Mouse (Mus musculus): Measurements from ENCODE around the gene Map3k6. TPM values are rescaled to one million over a fixed set of nuclear protein-coding genes. Genes with fewer than 3 reads are reported as not detected.

Gene Map3k6
- polyA plus RNA-seq, 1 experiment: 4.7 TPM

DNA sequence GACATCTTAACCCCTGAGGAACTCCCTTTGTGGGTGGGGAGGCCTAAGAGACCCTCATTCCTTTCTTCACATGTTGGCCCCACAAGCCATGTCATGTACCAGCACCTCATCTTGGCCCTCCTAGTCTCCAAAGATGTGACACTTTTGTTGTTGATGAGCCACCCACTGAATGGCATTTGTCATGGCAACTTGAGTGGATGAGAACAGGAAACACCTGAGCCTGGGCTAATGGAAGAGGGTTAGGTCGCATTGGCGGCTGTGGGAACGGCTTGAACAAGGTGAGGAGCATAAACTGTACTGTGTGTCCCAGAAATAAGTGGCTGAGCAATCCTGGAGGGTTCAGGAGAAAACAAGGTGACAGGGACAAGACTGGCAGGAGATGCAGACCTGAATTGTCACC, 28.3 kb downstream of the Map3k6 start:
- peaks cover 6% of the 10 kb centered on the region for H3K36me3 ChIP-seq (ENCODE audit: control insufficient read depth, insufficient read depth, low read length)
- H3K4me3 ChIP-seq (ENCODE audit: control insufficient read depth, low read depth, low read length): no peak overlapping the region

DNA sequence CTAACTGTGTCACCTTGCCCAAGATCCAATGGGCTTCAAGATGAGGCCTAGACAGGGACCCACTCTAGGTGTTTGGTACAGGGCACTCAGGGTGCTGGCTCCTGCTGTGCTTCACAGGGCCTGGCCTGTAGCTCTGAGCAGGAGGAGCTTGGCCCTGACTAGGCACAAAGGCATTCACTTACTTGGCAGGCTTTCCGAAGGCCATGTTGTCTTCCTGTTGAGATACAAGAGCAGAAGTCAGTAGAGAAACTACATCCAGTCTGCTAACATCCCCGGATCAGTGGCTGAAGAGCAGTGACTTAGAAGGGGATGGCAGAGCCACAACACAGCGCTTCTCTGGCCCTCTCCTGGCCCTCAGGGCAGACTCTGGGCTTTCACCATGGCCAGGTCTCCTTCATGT, 29.0 kb downstream of the Map3k6 start:
- no peaks in the 10 kb centered on the region for H3K27me3 ChIP-seq (ENCODE audit: control insufficient read depth, insufficient read depth, low read length)
- peak overlapping the region; percentile 19; the same call in 1 of the 2 replicates for H3K27ac ChIP-seq (ENCODE audit: control insufficient read depth, insufficient read depth, low read depth, low read length)
- H3K4me3 ChIP-seq (ENCODE audit: control insufficient read depth, low read depth, low read length): no peak overlapping the region
- H3K36me3 ChIP-seq (ENCODE audit: control insufficient read depth, insufficient read depth, low read length): peaks cover 6% of the 10 kb centered on the region
- no peaks in the 10 kb centered on the region; the same call in 1 of the 2 replicates for H3K4me1 ChIP-seq (ENCODE audit: control insufficient read depth, insufficient read depth, low read length)
- TF ChIP-seq CTCF (IDR thresholded peaks at IDR 0.05; ENCODE audit: control insufficient read depth, insufficient read depth, insufficient replicate concordance, low read depth, low read length) (no peak), POLR2A (IDR thresholded peaks at IDR 0.05; ENCODE audit: control insufficient read depth, low read depth, low read length) (no peak)

More for the DNA sequence above, 28.3 kb downstream of the Map3k6 start:
- H3K27me3 ChIP-seq (ENCODE audit: control insufficient read depth, insufficient read depth, low read length): no peaks in the 10 kb centered on the region
- H3K27ac ChIP-seq (ENCODE audit: control insufficient read depth, insufficient read depth, low read depth, low read length): no peak overlapping the region
- no peaks in the 10 kb centered on the region; the same call in 1 of the 2 replicates for H3K4me1 ChIP-seq (ENCODE audit: control insufficient read depth, insufficient read depth, low read length)
- TF ChIP-seq POLR2A (IDR thresholded peaks at IDR 0.05; ENCODE audit: control insufficient read depth, low read depth, low read length): no peak
- TF ChIP-seq CTCF (IDR thresholded peaks at IDR 0.05; ENCODE audit: control insufficient read depth, insufficient read depth, insufficient replicate concordance, low read depth, low read length): no peak

DNA sequence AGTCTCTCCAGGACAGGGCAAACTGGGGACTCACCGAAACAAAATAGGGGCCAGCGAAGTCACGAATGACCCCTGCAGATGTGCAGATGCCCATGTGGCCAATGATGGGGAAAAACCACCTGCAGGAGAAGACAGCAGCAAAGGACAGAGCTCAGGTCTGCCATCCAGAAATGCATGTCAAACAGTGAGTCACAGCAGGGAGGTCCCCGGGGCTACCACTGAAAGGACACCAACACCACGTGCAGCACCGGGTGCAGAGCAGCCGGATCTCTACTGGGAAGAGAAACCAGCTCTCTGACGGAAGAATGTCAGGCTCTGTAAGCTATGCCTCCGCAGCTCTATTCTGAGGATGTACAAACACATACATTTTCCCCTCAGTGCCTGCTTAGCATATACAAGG, 30.3 kb downstream of the Map3k6 start:
- no peaks in the 10 kb centered on the region; the same call in 1 of the 2 replicates for H3K4me1 ChIP-seq (ENCODE audit: control insufficient read depth, insufficient read depth, low read length)
- H3K4me3 ChIP-seq (ENCODE audit: control insufficient read depth, low read depth, low read length): no peak overlapping the region
- H3K36me3 ChIP-seq (ENCODE audit: control insufficient read depth, insufficient read depth, low read length): peaks cover 6% of the 10 kb centered on the region
- H3K27me3 ChIP-seq (ENCODE audit: control insufficient read depth, insufficient read depth, low read length): no peaks in the 10 kb centered on the region
- no peak overlapping the region for H3K27ac ChIP-seq (ENCODE audit: control insufficient read depth, insufficient read depth, low read depth, low read length)
- TF ChIP-seq POLR2A (IDR thresholded peaks at IDR 0.05; ENCODE audit: control insufficient read depth, low read depth, low read length) (no peak), CTCF (IDR thresholded peaks at IDR 0.05; ENCODE audit: control insufficient read depth, insufficient read depth, insufficient replicate concordance, low read depth, low read length) (no peak)

DNA sequence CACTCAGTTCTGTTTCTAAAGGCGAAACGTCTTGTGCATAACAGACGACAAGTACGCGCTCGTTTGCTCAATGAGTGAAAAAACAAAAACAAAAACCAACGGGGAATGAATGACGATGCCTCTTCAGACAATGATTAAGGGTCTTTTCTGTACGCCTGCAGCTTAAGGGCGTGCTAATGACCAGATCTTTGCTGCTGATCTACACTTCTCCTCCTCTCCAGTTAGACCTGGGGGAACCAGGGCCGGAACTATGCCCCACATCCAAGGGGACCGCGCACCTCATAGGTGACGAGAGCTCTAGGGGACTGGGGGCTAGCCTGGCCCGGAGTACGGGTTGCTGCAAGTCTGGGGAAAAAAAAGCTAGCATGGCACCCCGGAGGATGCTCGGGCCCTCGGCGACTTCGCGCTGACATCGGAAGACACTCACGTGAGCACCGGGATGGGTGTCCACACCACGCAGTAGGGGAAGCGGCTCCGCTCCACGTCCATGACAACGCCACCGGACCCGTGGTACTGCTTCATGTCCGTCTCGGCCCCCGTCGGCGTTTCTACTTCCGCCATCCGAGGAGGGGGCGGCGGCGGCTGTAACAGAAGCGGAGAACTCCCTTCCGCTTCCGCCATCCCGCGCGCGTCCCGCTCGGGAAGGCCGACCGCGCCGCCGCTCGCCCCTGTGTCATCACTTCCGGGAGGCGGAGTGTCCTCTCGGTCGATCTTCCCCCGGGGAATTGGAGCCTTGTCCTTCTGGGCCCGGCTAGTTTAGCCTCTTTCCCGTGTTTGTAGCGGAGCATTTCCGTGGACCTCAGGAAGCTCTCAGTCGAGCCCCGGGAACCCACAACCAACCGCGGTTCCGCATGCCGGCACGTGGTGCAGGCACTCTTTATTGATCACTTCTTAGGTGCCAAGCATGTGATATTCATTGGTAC, 36.7 kb downstream of the Map3k6 start, which contains the start of gene Tmem222:
TSS of gene Tmem222 (minus strand) at position 689 of the 923 bp plus-strand sequence.
- Histone ChIP-seq H3K36me3 (ENCODE audit: control insufficient read depth, insufficient read depth, low read length) (no peaks in the 10 kb centered on the region), H3K4me3 (ENCODE audit: control insufficient read depth, low read depth, low read length) (peak within 1 kb of the TSS; percentile 92), H3K27me3 (ENCODE audit: control insufficient read depth, insufficient read depth, low read length) (no peaks in the 10 kb centered on the region), H3K27ac (ENCODE audit: control insufficient read depth, insufficient read depth, low read depth, low read length) (peak within 1 kb of the TSS; percentile 77), H3K4me1 (ENCODE audit: control insufficient read depth, insufficient read depth, low read length) (peaks cover 4% of the 10 kb centered on the region; the same call in 1 of the 2 replicates)
- TF ChIP-seq CTCF (IDR thresholded peaks at IDR 0.05; ENCODE audit: control insufficient read depth, insufficient read depth, insufficient replicate concordance, low read depth, low read length) (no peak), POLR2A (IDR thresholded peaks at IDR 0.05; ENCODE audit: control insufficient read depth, low read depth, low read length) (peak; percentile 61)

DNA sequence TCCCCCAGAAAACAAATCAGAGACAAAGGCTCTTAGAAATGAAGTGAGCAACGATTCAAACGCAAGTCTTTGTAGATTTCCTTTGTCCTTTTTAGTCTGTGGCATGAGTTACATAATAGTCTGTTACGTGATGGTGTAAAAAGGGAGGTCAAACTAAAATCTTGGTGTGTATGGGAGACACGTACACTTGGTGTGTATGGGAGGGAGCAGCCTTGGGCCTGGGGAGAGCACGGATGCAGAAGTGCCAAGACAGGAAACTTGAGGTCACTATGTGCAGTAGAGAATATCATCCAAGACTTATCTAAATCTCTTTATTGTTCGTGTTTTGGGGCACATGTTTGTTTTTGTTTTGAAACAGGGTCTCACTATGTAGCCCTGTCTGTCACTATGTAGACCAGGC, 37.4 kb downstream of the Map3k6 start:
- no peaks in the 10 kb centered on the region for H3K36me3 ChIP-seq (ENCODE audit: control insufficient read depth, insufficient read depth, low read length)

DNA sequence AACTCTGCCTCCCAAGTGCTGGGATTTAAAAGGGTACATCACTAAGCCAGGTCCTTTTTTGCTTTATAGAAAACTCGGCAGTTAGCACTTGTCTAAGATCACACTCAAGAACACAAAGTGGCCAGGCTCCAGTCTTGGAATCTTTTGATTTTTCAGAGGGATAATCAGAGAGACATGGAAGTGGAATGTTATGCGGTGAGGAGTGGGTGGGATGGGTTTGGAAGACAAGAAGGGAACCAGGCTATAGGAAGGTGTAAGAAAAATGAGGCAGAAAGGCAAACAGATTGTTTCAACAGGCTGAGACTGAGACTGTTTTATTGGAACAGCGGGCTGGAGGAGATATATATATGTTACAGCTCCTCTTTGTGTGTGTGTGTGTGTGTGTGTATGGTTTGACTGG, 37.9 kb downstream of the Map3k6 start:
- no peak for TF ChIP-seq CTCF (IDR thresholded peaks at IDR 0.05; ENCODE audit: control insufficient read depth, insufficient read depth, insufficient replicate concordance, low read depth, low read length)
- no peak overlapping the region for H3K4me3 ChIP-seq (ENCODE audit: control insufficient read depth, low read depth, low read length)
- peaks cover 4% of the 10 kb centered on the region; the same call in 1 of the 2 replicates for H3K4me1 ChIP-seq (ENCODE audit: control insufficient read depth, insufficient read depth, low read length)
- no peaks in the 10 kb centered on the region for H3K27me3 ChIP-seq (ENCODE audit: control insufficient read depth, insufficient read depth, low read length)
- H3K36me3 ChIP-seq (ENCODE audit: control insufficient read depth, insufficient read depth, low read length): no peaks in the 10 kb centered on the region
- no peak overlapping the region for H3K27ac ChIP-seq (ENCODE audit: control insufficient read depth, insufficient read depth, low read depth, low read length)

More for the DNA sequence above, 37.4 kb downstream of the Map3k6 start:
- TF ChIP-seq POLR2A (IDR thresholded peaks at IDR 0.05; ENCODE audit: control insufficient read depth, low read depth, low read length): no peak
- TF ChIP-seq CTCF (IDR thresholded peaks at IDR 0.05; ENCODE audit: control insufficient read depth, insufficient read depth, insufficient replicate concordance, low read depth, low read length): no peak
- H3K4me3 ChIP-seq (ENCODE audit: control insufficient read depth, low read depth, low read length): peak overlapping the region; percentile 92
- H3K4me1 ChIP-seq (ENCODE audit: control insufficient read depth, insufficient read depth, low read length): peaks cover 4% of the 10 kb centered on the region; the same call in 1 of the 2 replicates
- peak overlapping the region; percentile 77 for H3K27ac ChIP-seq (ENCODE audit: control insufficient read depth, insufficient read depth, low read depth, low read length)
- no peaks in the 10 kb centered on the region for H3K27me3 ChIP-seq (ENCODE audit: control insufficient read depth, insufficient read depth, low read length)

DNA sequence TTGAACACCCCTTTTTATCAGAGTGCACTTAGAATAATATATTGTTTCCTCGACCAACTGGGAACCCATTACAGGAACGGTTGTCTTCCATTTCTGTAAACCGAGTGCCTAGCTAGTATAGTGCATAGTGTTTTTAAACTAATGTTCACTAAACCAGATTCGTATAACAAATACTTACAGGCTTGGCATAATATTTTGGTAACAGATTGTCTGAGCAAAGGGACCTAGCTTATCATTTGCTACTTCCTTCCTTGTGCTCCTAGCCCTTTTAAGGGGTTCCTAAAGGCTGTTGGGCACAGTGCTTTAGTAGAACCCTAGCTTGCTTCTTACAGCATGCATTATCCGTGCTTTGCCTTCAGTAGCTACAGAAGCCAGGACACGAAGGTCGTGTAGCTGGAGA, 40.9 kb downstream of the Map3k6 start:
- Histone ChIP-seq H3K27ac (ENCODE audit: control insufficient read depth, insufficient read depth, low read depth, low read length) (no peak overlapping the region), H3K4me3 (ENCODE audit: control insufficient read depth, low read depth, low read length) (no peak overlapping the region), H3K4me1 (ENCODE audit: control insufficient read depth, insufficient read depth, low read length) (peaks cover 4% of the 10 kb centered on the region; the same call in 1 of the 2 replicates), H3K36me3 (ENCODE audit: control insufficient read depth, insufficient read depth, low read length) (no peaks in the 10 kb centered on the region), H3K27me3 (ENCODE audit: control insufficient read depth, insufficient read depth, low read length) (no peaks in the 10 kb centered on the region)
- no peak for TF ChIP-seq CTCF (IDR thresholded peaks at IDR 0.05; ENCODE audit: control insufficient read depth, insufficient read depth, insufficient replicate concordance, low read depth, low read length)
- no peak for TF ChIP-seq POLR2A (IDR thresholded peaks at IDR 0.05; ENCODE audit: control insufficient read depth, low read depth, low read length)

Measured in testis, adult 2 months (tissue).